Mouse (Mus musculus) gastrocnemius, adult 8-10 months (tissue): ENCODE results near the gene Ghrhr. TPM values are rescaled to one million over a fixed set of nuclear protein-coding genes. Genes with fewer than 3 reads are reported as not detected.

Experiments
- DNase-seq, 2 experiments: peaks; one replicate each; pipeline ENCODE4 v3.0.0; 2022; ENCODE audit warnings: low spot score in 2 of 2
- total RNA-seq, 4 experiments: library from RNA; stranded (reverse); gene quantifications; 2 replicates each; pipeline ENCODE4 v1.2.4; 2022

Gene Ghrhr
- total RNA-seq, 4 experiments from 2014 or later, result not detected

DNA sequence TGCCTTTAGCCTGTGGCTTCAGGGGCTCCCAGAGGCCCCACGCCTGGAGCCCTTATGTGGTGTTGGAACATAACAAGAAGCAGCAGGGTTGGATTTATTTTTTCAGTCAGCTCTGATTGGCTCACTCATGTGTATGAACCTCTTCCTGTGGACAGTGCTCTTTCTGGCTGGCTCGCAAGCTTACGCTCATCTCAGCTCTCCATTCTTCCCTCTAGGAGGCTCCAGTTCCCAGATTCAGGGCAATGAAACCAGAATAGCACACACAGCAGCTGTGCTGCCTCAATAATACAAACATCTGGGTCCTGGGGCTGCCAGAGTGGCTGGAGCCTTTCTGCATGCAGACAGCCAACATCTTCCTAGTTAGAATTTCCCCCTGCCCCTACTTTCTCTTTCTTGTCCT lies 20.1 kb downstream of the Ghrhr start:
- peak; percentile 25 to 44 for DNase-seq

DNA sequence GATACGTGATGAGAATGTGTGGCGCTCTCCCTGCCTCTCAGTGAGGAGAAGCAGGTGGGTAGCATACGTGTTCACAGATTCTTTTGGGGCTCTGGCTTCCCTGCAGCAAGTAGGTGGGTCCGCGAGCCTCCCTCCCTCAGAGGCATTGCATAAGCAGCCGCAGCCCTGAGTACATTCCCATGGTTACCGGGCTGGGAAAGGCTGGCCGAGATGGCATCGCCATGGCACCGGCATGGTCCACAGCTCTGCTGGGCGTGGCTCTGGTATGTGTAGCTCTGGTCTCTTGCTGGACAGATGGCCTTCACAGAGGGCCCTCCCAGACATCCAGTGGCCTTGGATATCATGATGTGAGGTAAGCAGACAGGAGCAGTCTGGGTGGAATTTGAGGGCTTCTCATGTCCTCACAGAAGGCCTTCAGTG lies 20.5 kb downstream of the Ghrhr start:
- peak in 1 of 2 experiments; percentile 32 for DNase-seq

DNA sequence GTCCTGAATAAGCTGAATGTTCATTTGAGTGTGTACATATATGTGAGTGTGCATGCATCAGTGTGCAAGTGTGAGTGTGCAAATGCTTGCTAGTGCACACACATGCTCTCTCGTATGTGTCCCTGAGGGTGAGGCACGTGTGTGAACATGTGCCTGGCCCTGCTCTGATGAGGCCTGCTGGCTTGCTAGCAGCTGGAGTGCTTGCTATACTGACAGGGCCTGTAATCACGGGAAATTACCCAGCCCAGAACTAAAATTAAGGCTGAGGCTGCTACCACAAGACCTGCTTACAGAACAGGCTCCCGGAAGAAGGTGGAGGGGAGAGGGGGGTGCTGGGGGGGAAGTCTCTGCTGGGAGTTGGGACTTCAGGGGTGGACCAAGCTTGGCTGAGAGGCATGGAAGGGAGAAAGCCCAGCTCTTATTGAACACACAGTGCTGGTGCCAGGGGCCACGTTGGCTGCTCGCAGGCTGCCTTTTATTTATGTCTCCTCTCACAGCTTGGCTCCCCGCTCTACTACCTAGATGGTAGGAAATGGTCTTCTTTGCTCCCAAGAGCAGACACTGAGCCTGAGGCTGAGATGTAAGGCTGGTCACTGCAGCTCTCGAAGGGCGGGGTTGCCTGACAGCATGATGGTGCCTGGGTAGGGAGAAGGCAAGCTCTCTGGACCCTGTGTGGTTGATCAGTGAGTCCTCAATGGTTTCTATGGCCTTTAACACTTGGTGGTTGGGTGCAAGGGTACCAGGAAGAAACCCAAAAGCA lies 23.0 kb downstream of the Ghrhr start:
- DNase-seq, result no peak

DNA sequence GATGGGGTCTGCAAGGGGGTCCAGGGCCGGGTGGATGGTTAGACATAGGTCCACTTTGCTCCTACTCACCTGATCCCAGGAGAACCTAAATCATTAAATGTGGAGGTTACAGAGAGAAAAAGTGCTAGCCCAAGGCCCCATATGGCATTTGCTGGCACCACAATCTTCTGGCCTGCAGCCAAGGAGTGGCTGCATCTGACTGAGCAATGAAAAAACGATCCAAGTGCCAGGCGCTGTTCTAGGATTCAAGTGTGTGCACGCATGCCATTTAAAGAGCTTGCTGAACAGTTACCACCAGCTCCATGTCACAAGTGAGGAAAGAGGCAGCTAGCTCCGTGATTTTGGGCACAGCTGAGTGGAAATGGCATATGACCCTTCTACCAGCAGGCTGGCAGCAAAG lies 23.8 kb downstream of the Ghrhr start:
- peak in 1 of 2 experiments; percentile 27 for DNase-seq

DNA sequence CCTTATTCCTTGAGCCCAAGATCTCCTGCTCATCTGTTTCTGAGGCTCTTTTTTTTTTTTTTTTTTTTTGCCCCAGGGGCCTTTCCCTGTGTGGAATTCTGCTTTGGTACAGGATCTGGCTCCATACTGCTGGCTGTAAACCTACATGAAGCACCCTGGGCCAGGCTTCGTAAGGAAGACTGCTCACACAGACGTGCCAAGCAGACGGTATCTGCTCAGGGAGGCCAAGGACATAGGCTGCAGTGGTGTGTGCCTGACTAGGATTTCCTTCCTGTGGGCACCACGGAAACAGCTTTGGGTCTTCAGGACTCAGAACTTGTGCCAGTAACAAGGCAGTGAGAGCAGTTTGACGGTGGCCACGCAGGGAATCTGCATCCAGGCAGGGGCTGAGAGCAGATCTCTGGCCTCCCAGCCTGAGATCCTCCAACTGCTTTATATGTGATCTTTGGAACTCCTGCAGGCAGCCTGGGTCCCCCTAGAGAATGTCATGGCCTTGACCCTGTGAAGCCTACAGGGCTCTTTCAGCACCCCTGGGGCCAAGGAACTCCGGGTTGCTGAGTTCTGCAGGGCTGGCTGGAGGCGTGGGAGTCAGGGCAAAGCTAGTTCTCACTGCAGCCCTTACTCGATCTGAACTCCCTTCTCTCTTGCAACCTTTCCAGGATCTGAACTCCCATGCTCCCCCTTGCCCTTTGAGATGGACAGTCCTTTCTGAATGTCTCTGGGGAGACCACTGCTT lies 26.1 kb downstream of the Ghrhr start:
- no peak for DNase-seq

DNA sequence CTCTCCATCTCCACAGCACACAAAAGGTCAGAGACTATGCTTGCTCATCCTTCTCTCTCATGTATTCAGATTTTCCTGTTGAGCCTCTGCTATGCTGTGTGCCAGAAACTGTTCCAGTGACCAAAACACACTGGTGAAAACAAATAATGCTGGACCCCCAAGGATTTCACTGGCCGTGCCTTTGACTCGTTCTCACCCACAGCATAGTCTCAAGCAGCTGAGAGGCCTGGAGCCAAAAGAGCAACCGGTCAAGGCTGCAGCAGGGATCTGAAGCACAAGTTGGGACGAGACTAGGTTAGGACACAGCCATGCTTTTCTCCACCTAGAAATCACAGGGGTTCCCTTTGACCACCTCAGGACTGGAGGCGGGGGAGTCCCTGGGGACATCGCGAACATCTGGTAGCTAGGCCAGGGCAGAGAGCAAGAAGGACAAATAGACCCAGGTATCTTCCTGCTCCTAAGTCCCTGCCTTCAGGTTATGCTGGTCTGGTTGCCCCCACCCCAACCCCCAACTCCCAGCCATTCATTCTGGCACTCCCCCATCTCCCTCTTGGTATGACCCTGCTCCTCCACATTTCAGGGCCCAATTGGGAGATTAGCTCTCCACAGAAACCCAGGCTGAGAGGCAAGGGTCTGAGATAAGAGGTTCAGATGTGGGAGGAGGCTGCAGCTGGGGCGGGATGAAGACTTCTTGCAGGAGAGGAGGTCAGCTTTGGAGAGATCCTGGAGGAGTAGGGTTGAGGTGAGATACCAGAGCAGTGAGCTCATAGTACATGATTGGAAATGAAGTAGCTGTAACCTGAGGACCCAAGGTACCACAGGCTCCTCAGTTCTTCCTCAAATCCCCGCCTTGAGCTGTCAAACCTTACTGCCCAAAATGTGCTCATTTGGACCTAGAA lies 27.6 kb downstream of the Ghrhr start:
- DNase-seq, result no peak

DNA sequence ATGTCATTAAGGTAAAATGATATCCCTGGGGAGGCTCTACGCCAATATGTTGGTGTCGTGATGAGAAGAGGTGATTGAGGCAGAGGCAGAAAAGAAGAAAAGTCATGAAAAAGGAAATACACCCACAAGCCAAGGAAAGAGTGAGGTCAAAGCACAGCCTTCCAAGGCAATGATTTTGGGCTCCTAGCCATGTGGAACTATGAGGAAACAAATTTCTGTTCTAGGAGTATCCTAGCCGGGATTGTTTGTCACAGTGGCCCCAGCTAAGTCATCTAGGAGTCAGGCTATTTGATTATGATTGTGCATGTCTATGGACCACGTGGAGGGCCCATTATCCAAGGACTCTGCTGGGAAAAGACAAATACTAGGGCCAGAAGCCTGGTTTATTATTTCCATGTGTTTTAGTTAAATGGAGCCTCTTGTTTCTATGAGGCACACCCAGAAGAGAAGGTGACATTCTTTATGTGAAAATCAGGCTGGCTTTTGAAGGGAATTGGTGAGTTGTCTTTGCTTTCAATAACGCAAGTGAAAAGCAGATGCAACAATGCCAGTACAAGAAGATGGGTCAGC lies 28.4 kb downstream of the Ghrhr start:
- no peak for DNase-seq

DNA sequence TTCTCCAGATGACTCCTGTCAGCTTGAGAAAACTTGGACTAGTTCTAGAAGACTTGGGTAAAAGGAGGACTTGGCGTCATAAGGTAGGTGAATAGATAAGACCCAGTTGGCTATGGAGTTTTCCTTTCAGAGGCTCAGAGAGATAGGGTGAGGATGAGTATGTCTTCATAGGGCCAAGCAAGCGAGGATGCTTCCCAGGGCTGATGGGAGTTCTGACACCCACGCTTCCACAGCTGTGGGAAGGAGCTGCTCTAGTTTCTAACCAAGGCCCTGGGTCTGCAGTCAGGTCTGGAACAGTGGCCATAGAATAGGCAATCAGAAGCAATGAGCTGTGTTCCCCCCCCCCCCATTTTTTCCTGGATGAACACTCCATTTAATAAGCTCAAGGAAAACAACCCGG lies 31.2 kb downstream of the Ghrhr start:
- no peak for DNase-seq

DNA sequence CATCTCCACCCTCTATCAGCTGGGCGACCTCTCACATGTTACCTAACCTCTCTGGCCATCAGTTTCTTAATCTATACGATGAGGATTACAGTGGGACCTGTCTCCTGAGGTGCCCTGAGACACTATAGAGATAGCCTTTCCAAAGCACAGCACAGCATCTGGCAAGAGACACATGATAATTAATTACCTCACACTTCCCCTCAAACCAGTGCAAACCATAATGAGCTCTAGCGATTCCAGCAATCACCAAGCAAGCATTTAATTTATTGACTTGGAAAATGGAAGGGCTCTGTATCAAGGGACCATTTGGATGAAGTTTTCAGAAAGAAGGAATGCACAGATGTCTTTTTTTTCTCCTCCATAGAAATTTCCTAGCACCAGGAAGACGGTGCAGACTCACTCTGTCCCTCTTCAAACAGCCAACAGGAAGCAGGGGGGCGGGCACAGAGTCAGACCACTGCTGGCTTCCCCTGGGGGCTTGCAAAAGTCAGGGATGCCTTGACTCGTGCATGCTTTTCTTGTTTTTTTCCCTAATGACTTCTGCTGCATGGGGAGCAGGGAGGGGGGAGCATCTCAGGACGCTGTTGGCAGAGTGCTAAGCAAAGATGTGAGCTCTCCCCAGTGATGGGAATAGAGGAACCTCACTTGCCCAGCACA lies 34.2 kb downstream of the Ghrhr start:
- peak in 1 of 2 experiments; percentile 38 for DNase-seq

DNA sequence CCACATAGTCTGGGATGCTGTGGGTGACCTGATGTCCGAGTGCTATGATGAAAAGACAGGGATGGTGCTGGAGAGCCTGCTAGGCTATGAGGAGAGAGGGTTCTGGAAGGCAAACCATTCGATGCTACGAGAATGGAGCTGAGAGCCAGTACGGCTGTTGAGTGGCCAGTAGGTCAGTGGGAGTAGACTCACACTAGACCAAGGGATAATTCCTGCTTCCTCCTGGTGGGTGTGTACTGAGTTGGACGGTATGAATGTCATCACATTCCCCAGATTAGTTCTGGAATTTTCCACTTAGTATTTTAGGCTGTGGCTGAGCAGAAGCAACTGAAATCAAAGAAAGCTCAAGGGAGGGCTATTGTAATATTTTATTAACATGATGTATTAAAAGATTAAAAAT lies 34.9 kb downstream of the Ghrhr start:
- DNase-seq, result no peak

DNA sequence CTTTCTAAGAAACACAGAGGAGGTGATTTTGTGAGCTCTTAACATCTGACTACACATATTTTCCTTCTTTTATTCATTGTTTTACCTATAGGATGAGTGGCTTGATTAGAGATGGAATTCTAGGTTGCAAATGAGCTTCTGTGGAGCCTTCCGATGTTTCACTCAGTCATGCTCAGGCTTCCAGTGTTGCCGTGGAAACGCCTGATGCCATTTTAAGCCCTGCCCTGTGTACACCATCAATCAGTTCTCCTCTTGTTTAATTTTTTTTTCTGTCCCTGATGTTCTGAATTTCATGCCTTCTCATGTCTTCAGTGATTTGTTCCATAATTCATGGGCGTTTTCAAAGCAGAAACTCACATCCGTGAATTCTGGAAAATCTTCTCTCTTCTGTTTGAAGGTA lies 40.1 kb downstream of the Ghrhr start:
- DNase-seq, result no peak

DNA sequence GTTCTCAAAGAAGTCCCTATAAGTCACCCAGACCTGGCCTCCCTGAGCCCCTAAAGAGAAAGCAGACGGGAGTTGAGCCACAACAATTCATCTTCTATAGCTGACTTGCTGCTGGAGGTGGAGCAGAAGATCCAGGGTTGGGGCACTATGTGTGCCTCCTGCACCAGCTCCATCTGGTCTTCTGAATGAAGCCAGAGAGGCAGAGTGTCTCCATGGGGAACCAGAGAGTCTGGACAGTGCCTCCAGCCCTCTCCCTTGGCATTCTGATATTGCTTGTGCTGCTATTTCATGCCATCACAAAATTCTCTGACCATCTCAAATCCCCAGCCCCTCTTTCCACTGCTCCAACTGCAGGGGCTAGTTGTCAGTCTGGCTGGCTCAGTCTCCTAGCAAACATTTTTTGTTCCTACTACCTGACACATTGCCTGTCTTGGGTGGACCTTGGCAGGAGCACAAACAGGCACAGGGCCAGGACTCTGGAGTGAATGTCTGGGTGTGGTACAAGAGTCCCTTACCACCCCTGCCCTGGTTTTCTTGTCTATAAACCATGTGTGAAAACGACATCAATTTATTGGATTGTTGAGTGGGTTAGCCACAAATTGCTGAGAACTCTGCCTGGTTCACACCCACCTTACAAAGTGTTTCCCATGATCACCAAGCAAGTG lies 42.8 kb downstream of the Ghrhr start:
- no peak for DNase-seq

DNA sequence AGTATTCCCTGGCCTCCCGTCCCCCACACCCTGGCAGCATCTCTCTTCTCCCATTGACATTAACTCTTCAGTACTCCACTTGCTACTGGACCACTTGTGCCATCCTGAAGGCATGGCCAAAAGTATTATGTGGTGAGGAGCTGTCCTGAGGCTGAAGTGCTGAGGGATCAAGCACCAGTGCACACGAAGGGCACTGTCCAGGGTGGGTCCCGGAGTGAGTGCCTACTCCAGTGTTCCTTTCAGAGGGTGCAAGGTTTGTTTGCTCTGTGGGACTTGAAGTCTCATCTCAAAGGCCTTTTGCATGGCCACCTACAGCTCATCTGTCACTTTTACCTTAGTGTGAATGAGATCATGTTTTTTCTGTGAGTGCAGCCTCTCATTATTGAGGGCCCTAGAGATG lies 44.3 kb downstream of the Ghrhr start:
- DNase-seq, result no peak

DNA sequence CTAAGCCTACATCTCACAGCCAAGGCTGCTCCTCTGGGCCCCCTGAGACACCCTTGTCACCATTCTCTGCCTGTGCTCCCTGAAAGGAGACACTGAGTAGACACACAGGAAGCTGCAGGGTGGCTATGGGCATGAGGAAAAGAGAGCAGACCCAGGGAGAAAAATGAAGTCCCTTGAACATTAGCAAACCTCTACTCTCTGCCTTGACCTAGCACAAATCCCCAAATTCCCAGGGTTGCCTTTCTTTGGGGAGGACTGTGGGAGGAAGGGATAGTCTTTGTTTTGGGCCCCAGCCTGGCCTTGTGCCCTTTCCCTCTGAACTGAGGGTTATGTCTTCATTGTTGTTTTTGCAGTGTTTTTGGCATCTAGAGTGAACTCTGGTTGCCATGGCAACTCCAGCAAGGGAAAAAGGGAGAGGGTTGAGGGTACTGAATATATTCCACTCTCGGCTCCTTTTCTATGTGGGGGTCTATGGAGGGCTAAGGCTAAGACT lies 44.8 kb downstream of the Ghrhr start:
- no peak for DNase-seq

DNA sequence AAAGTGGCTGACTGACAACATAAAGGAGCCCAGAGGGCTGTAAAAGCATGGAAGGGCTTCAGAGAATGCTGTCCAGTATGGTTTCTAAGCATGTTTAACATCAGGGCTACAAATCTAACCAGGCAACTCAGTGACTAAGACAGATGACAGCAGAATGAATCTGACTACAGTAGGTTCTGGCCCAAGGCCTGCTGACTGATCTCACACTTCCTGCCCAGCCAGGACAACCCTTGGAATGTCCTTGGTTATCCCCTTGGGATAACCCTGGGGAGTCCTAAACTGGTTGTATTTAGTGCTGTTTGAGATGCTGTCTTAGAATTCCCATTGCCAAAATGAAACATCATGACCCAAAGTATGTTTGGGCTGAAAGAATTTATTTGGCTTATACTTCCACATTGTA lies 56.0 kb downstream of the Ghrhr start:
- DNase-seq, result no peak

DNA sequence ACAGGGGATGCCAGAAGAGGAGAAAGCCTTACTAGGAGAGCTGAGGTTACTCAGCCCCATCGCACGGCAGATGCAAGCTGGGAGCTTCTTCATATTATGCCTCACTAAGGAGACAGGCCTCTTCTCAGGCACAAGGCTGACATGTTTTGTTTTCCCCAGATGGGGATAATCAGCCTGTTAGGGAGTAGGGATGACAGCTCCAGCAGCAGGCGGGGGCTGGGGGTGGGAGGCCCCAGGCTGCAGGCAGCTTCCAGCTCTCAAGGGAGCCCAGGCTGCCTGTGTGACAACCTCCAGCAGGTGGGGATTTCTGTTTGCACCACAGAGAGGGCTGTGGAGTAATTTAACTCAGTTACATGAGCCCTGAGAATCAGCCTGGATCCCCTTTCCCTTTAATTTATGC lies 58.3 kb downstream of the Ghrhr start:
- DNase-seq, result no peak

DNA sequence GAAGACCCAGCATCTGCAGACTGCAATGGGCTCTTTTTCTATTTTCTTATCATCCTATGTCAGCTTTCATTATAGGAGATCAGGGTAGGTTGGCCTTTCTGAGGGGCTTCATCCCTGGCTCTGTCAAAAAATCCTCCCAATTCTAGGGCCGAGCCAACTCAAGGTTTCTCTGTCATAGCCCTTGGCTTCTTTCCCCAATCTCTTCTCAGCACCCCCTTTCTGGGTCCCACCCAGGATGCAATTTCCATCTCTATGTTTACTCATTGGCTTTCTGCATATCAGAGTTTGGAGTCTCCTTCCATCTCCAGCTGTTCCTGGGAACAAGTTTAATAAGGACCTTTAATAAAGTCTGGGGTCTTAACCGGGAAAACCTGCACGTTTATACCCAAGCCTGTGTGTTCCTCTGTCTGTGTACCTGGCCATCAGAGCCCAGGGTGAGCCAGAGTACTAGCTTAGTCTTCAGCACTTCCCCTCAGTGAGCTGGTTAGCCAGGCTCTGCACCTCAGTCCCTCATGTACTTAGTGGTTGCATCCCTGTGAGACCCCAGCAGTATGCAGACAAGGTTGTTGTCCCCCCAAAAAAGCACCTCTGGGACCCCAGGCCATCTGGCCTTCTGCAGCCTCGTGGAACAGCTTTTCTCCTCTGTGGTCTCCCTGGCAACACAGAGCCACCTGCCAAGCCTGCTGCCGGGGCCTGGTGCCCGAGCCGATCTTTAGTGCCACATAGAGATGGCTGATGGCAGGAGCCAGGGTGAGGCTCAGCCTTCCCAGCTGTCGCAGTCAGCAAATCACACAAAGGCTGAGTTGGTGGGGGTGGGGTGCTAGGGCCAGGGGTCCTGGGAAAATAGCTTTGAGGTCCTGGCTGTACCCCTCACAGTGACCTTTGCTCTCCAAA lies 59.4 kb downstream of the Ghrhr start:
- no peak for DNase-seq

DNA sequence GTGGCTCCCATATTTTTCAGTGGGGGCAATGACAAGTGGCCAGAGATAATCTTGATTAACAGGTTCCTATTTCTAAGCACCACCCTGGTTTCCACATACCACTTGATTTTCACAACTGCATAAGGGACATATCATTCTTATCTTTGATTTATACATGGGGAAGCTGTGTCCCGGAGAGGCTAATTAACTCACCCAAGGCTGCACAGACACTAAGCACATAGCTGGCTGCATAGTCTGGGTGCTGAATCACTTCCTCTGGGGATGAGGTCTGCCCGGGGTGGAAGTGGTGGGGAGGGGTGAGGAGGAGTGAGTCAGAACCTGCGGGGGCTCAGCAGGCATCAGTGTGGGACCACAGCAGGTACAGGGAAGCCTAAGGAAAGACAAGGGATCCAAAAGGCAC lies 61.8 kb downstream of the Ghrhr start:
- DNase-seq, result no peak
